ENCODE assay signal across 11 mouse cellular contexts in genomic region chr12:112700522-112700921, GRCm38 (mm10). TPM values are rescaled to one million over a fixed set of nuclear protein-coding genes. Genes with fewer than 3 reads are reported as not detected.
DNase-seq lines count a peak whose midpoint lies in the region; ATAC-seq lines count a peak whose summit lies in the region.
"Had no signal": no experiment of that assay in that cellular context is flagged by ENCODE, and none has a peak within 500 bp of the region (broad histone marks: within the 10 kb centered on the region; RNA-seq: fewer than 3 reads in every experiment).

No protein-coding gene starts in this region.

- H3K9me3 ChIP-seq in embryonic facial prominence, embryonic 12.5 days = no peaks in the 10 kb centered on the region
- no peaks in the 10 kb centered on the region for H3K9me3 ChIP-seq in hindbrain, embryonic 10.5 days
- H3K9me3 ChIP-seq in midbrain, embryonic 15.5 days = no peaks in the 10 kb centered on the region

- peaks cover 13% of the 10 kb centered on the region for H3K4me1 ChIP-seq in embryonic facial prominence, embryonic 12.5 days
- peaks cover 18% of the 10 kb centered on the region for H3K4me1 ChIP-seq in hindbrain, embryonic 10.5 days (replicated peaks)
- peaks cover 7% of the 10 kb centered on the region; the same call in 1 of the 2 replicates for H3K4me1 ChIP-seq in midbrain, embryonic 15.5 days

- no peak for ATAC-seq in embryonic facial prominence, embryonic 12.5 days (ENCODE audit: insufficient number of reproducible peaks, insufficient read depth, low FRiP score, low TSS enrichment)
- no peak for ATAC-seq in midbrain, embryonic 15.5 days (replicated peaks)

- WGBS in embryonic facial prominence, embryonic 12.5 days = 8% methylated on average over 15 of the region's 15 CpGs
- WGBS in hindbrain, embryonic 10.5 days = 16% methylated on average over 15 of the region's 15 CpGs
- 17% methylated on average over 15 of the region's 15 CpGs for WGBS in midbrain, embryonic 15.5 days

- no peak overlapping the region for H3K4me3 ChIP-seq in embryonic facial prominence, embryonic 12.5 days
- H3K4me3 ChIP-seq in hindbrain, embryonic 10.5 days = peak overlapping the region; percentile 20
- H3K4me3 ChIP-seq in midbrain, embryonic 15.5 days = no peak overlapping the region

- peaks cover 13% of the 10 kb centered on the region for H3K27me3 ChIP-seq in embryonic facial prominence, embryonic 12.5 days
- peaks cover 68% of the 10 kb centered on the region for H3K27me3 ChIP-seq in hindbrain, embryonic 10.5 days (ENCODE audit: insufficient read depth, poor library complexity, severe bottlenecking)
- H3K27me3 ChIP-seq in midbrain, embryonic 15.5 days (replicated peaks) = peaks cover 3% of the 10 kb centered on the region

- no peaks in the 10 kb centered on the region for H3K36me3 ChIP-seq in embryonic facial prominence, embryonic 12.5 days
- H3K36me3 ChIP-seq in hindbrain, embryonic 10.5 days = no peaks in the 10 kb centered on the region
- no peaks in the 10 kb centered on the region for H3K36me3 ChIP-seq in midbrain, embryonic 15.5 days (replicated peaks)

- H3K9ac ChIP-seq in embryonic facial prominence, embryonic 12.5 days = peak overlapping the region; percentile 30; the same call in 1 of the 2 replicates
- no peak overlapping the region for H3K9ac ChIP-seq in midbrain, embryonic 15.5 days

- peak; percentile 49 for DNase-seq in kidney, postnatal 10 days
- DNase-seq in kidney, adult 18-20 months = no peak
- DNase-seq in hindbrain, embryonic 10.5 days (ENCODE audit: low spot score) = peak; percentile 26
- DNase-seq in urinary bladder, postnatal 4 days (ENCODE audit: low spot score in 2 of 2) = no peak
- DNase-seq in retina, embryonic 14.5 days (ENCODE audit: low spot score) = no peak
- DNase-seq in c-Kit-positive CD71-positive TER-119-positive erythroid progenitor cells, embryonic 14.5 days (ENCODE audit: low spot score) = no peak
- DNase-seq: cerebellum, adult 9-10 months; lung, adult 2 months; spleen, adult 18-20 months had no signal

- peak overlapping the region; percentile 18 for H3K27ac ChIP-seq in embryonic facial prominence, embryonic 12.5 days
- peak overlapping the region; percentile 67; the same call in 1 of the 2 replicates for H3K27ac ChIP-seq in hindbrain, embryonic 10.5 days
- H3K27ac ChIP-seq in midbrain, embryonic 15.5 days = no peak overlapping the region

- peak overlapping the region; percentile 28 for H3K4me2 ChIP-seq in embryonic facial prominence, embryonic 12.5 days (replicated peaks)
- H3K4me2 ChIP-seq in midbrain, embryonic 15.5 days = peak overlapping the region; percentile 1; the same call in 1 of the 2 replicates

RNA-seq across cellular contexts. Expression of gene Cep170b, which starts 19.7 kb away (rescaled TPM):
- polyA plus RNA-seq in embryonic facial prominence, embryonic 12.5 days (2016; fragmentation: Nextera tagmentation; extraction: Ambion mirVana) = 17.0 and 19.2 TPM in 2 replicates
- polyA plus RNA-seq in hindbrain, embryonic 10.5 days (2016; fragmentation: Nextera tagmentation; extraction: Ambion mirVana) = 6.7 and 8.7 TPM in 2 replicates
- 51.0 and 53.7 TPM in 2 replicates for polyA plus RNA-seq in midbrain, embryonic 15.5 days (2015; fragmentation: Nextera tagmentation; extraction: Ambion mirVana)

RNA-seq across cellular contexts. Expression of gene Zbtb42, which starts 21.9 kb away (rescaled TPM):
- polyA plus RNA-seq in embryonic facial prominence, embryonic 12.5 days (2016; fragmentation: Nextera tagmentation; extraction: Ambion mirVana) = 2.1 and 2.5 TPM in 2 replicates
- 7.1 and 10.9 TPM in 2 replicates for polyA plus RNA-seq in hindbrain, embryonic 10.5 days (2016; fragmentation: Nextera tagmentation; extraction: Ambion mirVana)
- polyA plus RNA-seq in midbrain, embryonic 15.5 days (2015; fragmentation: Nextera tagmentation; extraction: Ambion mirVana) = 1.9 and 2.5 TPM in 2 replicates

RNA-seq across cellular contexts. Expression of gene Akt1, which starts 25.8 kb away (rescaled TPM):
- polyA plus RNA-seq in embryonic facial prominence, embryonic 12.5 days (2016; fragmentation: Nextera tagmentation; extraction: Ambion mirVana) = 98.8 and 153 TPM in 2 replicates
- 50.9 and 56.8 TPM in 2 replicates for polyA plus RNA-seq in hindbrain, embryonic 10.5 days (2016; fragmentation: Nextera tagmentation; extraction: Ambion mirVana)
- 139 and 162 TPM in 2 replicates for polyA plus RNA-seq in midbrain, embryonic 15.5 days (2015; fragmentation: Nextera tagmentation; extraction: Ambion mirVana)

RNA-seq across cellular contexts. Expression of gene Siva1, which starts 56.0 kb away (rescaled TPM):
- polyA plus RNA-seq in embryonic facial prominence, embryonic 12.5 days (2016; fragmentation: Nextera tagmentation; extraction: Ambion mirVana) = 205 and 218 TPM in 2 replicates
- 281 and 334 TPM in 2 replicates for polyA plus RNA-seq in hindbrain, embryonic 10.5 days (2016; fragmentation: Nextera tagmentation; extraction: Ambion mirVana)
- polyA plus RNA-seq in midbrain, embryonic 15.5 days (2015; fragmentation: Nextera tagmentation; extraction: Ambion mirVana) = 51.2 and 59.2 TPM in 2 replicates

RNA-seq across cellular contexts. Expression of gene Pld4, which starts 59.9 kb away (rescaled TPM):
- 4.9 TPM in 2 replicates for polyA plus RNA-seq in embryonic facial prominence, embryonic 12.5 days (2016; fragmentation: Nextera tagmentation; extraction: Ambion mirVana)
- 5.2 and 5.7 TPM in 2 replicates for polyA plus RNA-seq in hindbrain, embryonic 10.5 days (2016; fragmentation: Nextera tagmentation; extraction: Ambion mirVana)
- 7.3 and 8.6 TPM in 2 replicates for polyA plus RNA-seq in midbrain, embryonic 15.5 days (2015; fragmentation: Nextera tagmentation; extraction: Ambion mirVana)

Comparison
In these comparisons a context has a peak if more than half of its experiments do, and no peak if none do; other contexts are left out.
1. DNase-seq: peak in kidney, postnatal 10 days (single experiment) and hindbrain, embryonic 10.5 days (single experiment); none in kidney, adult 18-20 months (single experiment), urinary bladder, postnatal 4 days (0 of 2), retina, embryonic 14.5 days (single experiment) and c-Kit-positive CD71-positive TER-119-positive erythroid progenitor cells, embryonic 14.5 days (single experiment).